Mouse (Mus musculus) mouse trophoblast stem cell (cell line): ENCODE data around the gene Dlx4.

Experiments
- in situ Hi-C, 2 experiments: fragments of 300-500 bp; cut with MseI, MboI; formaldehyde crosslinking; loops; 2 replicates in 1 of 2; 3 replicates in 1 of 2; pipeline ENCODE4 v1.15.1; 2025

Gene Dlx4

DNA sequence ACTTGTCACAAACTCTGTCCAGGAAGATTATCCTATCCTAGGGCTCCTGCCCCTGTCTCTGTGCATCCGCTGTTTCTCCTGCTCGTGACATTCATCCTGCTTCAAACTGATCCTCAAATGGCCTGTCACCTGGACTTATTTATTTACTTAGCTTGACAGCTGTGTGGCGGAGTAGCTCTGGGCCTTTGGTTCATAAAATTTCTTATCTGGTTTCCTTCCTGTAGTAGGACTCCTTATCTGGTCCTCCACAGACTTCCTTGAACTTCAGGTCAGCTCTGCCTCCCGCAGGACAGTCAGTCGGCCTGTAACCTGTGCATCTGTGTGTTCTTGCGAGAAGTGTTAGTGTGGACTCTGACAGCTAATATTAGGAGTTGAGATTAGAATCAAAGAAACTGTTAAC lies 41.8 kb downstream of the Dlx4 start:
- in situ Hi-C loops: no loop called here

DNA sequence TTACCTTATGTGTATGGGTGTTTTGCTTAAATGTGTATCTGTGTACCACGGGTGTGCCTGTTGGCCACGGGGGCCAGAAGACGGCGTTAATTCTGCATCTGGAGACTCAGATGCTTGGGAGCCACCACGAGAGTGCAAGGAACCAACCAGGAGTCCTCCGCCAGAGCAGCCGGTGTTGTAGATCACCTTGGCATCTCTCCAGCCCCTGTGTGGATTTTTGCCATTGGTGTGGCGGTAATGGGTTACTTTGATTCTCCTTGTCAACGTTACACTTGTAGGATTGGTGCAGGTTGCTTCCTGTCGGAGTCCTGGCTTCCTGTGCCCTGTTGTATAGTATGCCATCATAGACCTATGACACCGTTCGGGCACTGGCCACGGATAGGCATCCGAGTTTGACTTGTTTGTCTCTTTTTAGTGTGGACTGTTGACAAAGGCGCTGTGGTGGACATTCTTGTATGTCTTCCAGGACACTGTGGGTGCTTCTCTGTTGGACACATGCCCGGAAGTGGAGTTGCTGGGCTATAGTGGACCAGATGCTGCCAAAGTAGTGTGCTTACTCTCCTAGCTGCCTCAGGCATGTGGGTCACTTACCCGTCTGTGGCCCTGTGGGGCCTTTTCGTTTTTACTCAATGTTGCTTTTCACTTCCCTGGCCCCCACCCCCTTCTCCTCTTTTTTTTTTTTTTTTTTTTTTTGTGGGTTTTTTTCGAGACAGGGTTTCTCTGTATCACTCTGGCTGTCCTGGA lies 43.7 kb downstream of the Dlx4 start:
- in situ Hi-C loops: no loop called here

DNA sequence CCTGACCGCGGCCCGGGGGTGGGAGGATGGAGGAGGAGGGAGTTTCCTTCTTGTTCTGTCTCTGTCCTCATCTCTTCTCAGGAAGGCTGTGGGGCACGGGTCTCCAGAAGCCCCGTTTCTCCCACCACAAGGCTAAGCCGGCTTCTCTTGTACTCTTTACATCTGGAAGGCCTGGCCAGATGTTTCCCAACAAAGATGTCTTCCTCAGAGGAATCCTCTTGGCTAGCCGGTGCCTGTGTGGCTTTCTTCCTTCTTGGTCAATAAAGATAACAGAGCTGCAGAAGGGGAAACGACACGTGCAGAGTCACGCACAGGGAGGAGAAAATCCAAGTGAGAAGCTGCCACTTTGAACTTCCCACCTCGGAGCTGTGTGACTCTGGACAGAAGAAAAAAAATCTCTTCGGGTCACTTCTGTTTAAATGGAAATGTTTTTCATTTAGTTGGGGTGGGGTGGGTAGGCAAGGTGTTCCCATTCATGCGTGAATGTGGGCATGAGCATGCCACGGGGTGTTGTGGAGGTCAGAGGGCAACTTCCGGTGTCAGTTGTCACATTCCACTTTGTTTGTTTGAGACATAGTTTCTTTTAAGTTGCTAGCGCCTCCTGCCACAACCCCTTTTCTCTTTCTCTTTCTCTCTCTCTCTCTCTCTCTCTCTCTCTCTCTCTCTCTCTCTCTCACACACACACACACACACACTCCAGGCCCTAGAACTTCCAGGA lies 44.8 kb downstream of the Dlx4 start:
- in situ Hi-C loops: no loop called here

DNA sequence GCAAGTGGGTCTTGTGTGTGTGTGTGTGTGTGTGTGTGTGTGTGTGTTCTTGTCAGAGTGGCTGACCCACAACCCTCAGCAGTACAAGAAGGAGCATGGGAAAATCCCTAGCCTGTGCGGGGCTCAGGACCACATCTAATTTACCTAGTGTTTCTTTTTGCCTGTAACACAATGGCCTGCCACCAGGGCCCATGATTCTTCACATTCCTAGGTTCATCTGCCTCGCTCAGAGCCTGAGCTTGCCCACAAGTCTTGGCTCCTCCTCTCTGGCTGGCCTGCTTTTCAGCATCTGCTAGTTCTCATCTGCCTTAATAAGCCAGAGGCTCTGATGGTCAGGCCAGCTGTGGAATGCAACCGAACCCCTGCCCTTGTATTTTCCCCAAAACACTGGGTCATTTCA lies 45.7 kb downstream of the Dlx4 start:
- in situ Hi-C loops: no loop called here

DNA sequence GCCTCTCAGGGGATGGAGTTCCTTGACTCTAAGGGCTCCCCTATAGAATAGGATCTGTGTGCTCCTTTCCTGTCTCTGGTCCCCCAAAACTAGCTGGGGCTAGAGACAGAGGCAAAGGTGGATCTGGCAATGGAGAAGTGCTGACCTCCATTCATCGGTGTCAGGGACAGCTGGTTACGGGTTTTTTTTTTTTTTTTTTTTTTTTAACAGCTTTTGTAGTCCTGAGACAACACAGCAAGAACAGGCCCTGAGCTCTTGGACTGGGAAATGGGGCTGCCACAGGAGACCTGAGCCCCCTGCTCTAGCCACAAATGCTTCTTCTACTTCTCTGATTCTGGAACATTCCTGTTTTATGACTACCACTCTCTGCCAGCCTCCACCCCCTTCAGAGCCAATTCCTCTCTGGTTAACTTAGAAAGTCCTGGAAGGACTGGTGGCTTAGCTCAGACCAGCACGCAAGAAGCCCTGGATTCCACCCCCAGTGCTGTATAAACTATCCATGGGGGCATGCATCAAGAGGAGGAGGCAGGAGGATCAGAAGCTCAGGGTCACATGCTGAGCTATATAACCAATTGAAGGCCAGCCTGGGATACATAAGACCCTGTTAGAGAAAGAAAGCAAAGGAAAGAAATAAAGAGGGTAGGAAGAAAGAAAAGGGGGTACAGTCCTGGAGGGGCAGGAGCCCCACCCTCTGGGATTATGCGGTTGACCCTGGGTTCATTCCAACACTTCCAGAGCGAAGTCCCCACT lies 47.5 kb downstream of the Dlx4 start:
- in situ Hi-C loops: no loop called here

DNA sequence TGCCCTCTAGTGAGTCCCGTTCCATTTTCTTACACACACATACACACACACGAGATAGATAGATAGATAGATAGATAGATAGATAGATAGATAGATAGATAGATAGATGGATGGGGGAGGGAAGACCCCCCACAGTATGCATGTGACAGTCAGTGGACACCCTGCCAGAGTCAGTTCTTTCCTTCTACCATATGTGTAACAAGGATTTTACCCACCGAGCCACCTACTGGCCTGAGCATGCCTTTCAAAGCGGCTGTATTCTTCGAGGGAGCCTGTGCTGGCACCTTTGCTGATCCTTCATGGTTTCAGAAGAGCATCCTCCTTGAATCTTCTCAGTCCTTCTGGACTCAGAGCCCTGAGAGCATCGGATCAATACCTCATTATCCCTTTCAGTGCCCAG lies 48.2 kb downstream of the Dlx4 start:
- in situ Hi-C loops: no loop called here

DNA sequence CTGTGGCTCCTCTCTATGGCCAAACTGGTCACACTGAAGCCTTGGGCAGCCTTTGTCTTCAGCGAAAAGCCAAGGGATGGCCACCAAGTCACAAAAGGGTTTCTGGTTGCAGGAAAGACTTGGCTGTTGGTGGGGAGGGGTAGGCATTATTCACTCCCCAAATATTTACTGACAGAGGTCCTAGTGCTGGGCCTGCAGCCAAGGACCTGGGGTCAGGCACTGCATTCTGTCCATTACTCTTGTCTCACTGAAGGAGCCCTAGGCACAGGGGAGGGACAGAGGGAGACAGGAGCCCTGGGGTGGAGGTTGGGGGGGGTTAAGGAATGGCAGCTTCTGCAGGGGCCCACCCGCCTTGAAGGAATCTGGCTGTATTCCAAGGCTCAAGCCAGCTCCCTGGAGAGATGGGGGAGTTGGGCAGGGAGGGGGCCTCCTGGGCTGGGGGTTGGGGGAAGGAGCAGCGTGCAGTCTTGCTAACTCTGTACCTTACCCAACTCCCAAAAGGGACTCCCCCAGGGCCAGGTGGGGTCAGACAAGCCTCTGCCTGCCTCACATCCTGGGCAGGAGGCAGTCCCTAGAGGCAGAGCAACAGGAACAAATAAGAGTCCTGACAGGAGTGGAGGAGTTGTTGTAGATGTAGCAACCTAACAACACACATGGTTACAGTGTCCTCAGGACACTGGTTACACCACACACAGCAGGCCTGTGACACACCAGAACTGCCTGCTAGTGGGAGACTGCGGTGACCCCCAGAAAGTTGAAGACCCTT lies 49.3 kb downstream of the Dlx4 start:
- in situ Hi-C loops: no loop called here

DNA sequence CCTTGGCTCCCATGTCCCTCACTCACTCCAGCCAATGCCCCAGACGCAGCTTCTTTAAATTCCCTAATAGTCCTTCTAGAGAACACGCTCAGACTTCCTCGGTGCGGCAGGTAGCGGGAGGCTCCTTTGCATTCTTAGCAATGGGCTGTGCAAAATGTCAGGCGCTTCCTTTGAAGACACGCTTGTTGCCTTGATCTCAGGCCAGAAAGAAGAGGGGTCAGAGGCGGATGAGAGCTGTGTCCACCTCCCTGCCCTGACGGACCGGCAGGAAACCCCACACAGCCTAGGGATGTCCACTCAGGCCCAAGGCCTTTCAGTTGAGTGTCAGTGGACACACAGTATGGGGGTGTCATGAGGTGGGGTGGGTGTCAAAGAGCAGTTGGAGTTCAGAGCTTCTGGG lies 50.5 kb downstream of the Dlx4 start:
- in situ Hi-C loops: no loop called here

DNA sequence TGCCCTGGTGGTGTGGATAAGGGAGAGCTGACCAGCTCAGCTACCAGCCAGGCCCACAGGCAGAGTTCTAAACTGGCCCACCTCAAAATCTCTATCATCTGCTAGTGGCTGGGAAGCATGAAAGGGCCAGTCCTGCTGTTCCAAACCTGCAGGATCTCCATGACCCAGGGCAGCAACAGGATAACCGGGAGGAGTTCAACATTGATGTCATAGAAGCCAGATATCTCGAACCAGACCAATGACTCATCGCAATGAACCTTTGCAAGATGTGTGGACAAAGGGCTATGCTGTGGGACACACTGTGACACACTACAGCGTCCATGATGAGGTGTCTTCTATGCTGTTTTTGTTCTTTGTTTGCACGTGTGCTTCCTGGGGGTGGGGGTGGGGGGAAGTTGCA lies 53.0 kb downstream of the Dlx4 start:
- in situ Hi-C loops: no loop called here
